Mouse (Mus musculus): Measurements from ENCODE around the gene Trappc1.
A peak's percentile ranks its signal among the peaks of the same experiment; 100 is the strongest.

Trappc1 gene

GRCm38 (mm10) chr11:69323667-69324111, at the start of gene Trappc1, which contains the start of gene Cntrob:
TSS of gene Trappc1 (plus strand) at chr11:69323980.
TSS of gene Cntrob (minus strand) at chr11:69323775.
- TF ChIP-seq POU5F1 (IDR thresholded peaks at IDR 0.05; ENCODE audit: borderline replicate concordance, low read length) (no peak), NANOG (IDR thresholded peaks at IDR 0.05; ENCODE audit: borderline replicate concordance, low read length) (no peak)
- Histone ChIP-seq H3K36me3 (ENCODE audit: insufficient read depth, low read length) (peaks cover 34% of the 10 kb centered on the region), H3K4me1 (replicated peaks; ENCODE audit: low read depth, low read length) (peaks cover 50% of the 10 kb centered on the region), H3K9me3 (ENCODE audit: low read length) (no peaks in the 10 kb centered on the region), H3K27me3 (ENCODE audit: insufficient read depth, low read length) (peaks cover 25% of the 10 kb centered on the region), H3K4me3 (replicated peaks; ENCODE audit: low read length) (peak within 1 kb of the TSS; percentile 89)

DNA sequence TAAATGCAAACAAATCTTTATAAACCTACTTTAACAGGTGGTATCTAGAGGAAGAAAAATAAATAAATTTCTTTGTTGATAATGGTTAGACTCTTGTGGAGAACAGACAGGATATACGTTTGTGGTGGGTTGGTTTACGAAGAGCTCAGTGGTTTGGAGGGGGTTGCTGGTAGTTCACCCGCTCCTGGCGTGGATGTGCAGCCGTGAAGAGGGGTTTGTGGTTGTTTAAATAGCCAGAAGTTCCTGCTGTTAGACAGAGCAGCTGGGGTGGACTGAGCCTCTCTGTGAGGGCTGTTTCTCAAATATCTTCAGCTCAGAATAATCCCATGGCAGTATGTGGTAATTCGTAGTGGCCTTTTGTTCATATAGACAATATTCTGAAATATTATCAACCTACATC, 48.1 kb upstream of the Trappc1 start:
- Histone ChIP-seq H3K9me3 (ENCODE audit: low read length) (no peaks in the 10 kb centered on the region), H3K4me3 (replicated peaks; ENCODE audit: low read length) (no peak overlapping the region), H3K36me3 (ENCODE audit: insufficient read depth, low read length) (no peaks in the 10 kb centered on the region), H3K4me1 (replicated peaks; ENCODE audit: low read depth, low read length) (peaks cover 16% of the 10 kb centered on the region; the same call in 1 of the 2 replicates), H3K27me3 (ENCODE audit: insufficient read depth, low read length) (peaks cover 16% of the 10 kb centered on the region)
- TF ChIP-seq NANOG (IDR thresholded peaks at IDR 0.05; ENCODE audit: borderline replicate concordance, low read length), result no peak
- no peak for TF ChIP-seq CTCF (conservative IDR thresholded peaks at IDR 0.05; ENCODE audit: low read length)
- no peak for TF ChIP-seq POU5F1 (IDR thresholded peaks at IDR 0.05; ENCODE audit: borderline replicate concordance, low read length)

DNA sequence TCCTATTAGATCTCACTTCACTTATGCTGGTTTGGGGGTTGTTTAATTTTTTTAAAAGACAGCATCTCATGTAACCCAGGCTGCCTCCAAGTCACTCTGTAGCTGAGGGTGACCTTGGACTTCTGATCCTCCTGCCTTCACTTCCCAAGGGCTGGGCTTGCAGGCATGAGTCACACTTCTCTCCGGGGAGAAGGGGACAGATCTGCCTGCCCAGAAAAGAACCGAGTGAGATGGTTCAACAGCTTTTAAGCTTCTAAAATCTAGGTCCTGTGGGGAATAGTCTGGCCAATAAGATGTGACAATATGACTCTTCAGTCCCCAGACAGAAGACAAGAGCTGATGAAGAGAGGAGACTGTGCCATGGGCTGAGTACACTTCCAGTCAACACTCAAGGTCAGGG, 47.7 kb upstream of the Trappc1 start:
- no peaks in the 10 kb centered on the region for H3K36me3 ChIP-seq (ENCODE audit: insufficient read depth, low read length)
- H3K27me3 ChIP-seq (ENCODE audit: insufficient read depth, low read length), result peaks cover 17% of the 10 kb centered on the region
- TF ChIP-seq CTCF (conservative IDR thresholded peaks at IDR 0.05; ENCODE audit: low read length) (no peak), POU5F1 (IDR thresholded peaks at IDR 0.05; ENCODE audit: borderline replicate concordance, low read length) (no peak), NANOG (IDR thresholded peaks at IDR 0.05; ENCODE audit: borderline replicate concordance, low read length) (no peak)
- no peaks in the 10 kb centered on the region for H3K9me3 ChIP-seq (ENCODE audit: low read length)
- no peak overlapping the region for H3K4me3 ChIP-seq (replicated peaks; ENCODE audit: low read length)
- peaks cover 12% of the 10 kb centered on the region; the same call in 1 of the 2 replicates for H3K4me1 ChIP-seq (replicated peaks; ENCODE audit: low read depth, low read length)

DNA sequence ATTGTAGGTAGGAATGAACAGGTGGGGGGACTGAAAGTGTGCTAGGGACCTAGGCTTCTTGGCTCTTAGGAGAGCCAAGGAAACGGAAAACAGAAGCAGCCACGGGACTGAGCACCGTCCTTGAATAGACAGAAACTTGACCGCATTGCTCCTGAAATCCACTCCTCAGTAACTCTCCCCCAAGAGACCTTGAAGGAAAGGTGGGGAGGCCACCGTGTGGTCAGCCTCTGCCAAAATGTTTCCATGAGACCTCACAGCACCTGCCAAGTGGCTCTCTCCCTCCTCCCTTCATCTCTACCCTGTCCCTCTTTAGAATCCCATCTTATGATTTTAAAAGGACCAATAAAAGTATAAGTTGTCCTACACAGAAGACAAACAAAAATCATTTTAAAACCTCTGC, 46.5 kb upstream of the Trappc1 start:
- H3K36me3 ChIP-seq (ENCODE audit: insufficient read depth, low read length), result no peaks in the 10 kb centered on the region
- peaks cover 20% of the 10 kb centered on the region for H3K27me3 ChIP-seq (ENCODE audit: insufficient read depth, low read length)
- H3K4me1 ChIP-seq (replicated peaks; ENCODE audit: low read depth, low read length), result 0 out of 2 replicates have a peak, but pooled peaks cover 3% of the 10 kb centered on the region
- TF ChIP-seq POU5F1 (IDR thresholded peaks at IDR 0.05; ENCODE audit: borderline replicate concordance, low read length) (no peak), CTCF (conservative IDR thresholded peaks at IDR 0.05; ENCODE audit: low read length) (no peak), NANOG (IDR thresholded peaks at IDR 0.05; ENCODE audit: borderline replicate concordance, low read length) (no peak)
- H3K9me3 ChIP-seq (ENCODE audit: low read length), result no peaks in the 10 kb centered on the region
- H3K4me3 ChIP-seq (replicated peaks; ENCODE audit: low read length), result no peak overlapping the region

DNA sequence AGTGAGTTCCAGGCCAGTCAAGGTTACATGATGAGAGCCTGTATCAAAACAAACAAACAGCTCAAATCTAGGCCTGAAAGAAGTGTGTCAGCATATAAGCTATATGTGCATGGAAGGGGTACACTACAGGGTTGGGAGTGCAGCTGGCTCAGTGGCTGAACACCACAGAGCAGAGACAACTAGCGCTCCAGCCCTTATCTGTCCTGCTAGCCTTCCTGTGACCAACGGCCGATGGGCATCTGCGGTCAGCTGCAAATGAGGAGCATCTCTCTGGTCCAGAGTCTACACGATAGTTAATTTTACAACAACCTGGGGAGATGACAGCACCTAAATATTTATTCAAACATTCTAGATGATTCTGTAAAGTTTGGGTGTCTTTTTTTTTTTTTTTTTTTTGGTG, 32.7 kb upstream of the Trappc1 start:
- no peaks in the 10 kb centered on the region for H3K27me3 ChIP-seq (ENCODE audit: insufficient read depth, low read length)
- no peak for TF ChIP-seq CTCF (conservative IDR thresholded peaks at IDR 0.05; ENCODE audit: low read length)
- no peak for TF ChIP-seq NANOG (IDR thresholded peaks at IDR 0.05; ENCODE audit: borderline replicate concordance, low read length)
- no peak for TF ChIP-seq POU5F1 (IDR thresholded peaks at IDR 0.05; ENCODE audit: borderline replicate concordance, low read length)
- no peaks in the 10 kb centered on the region for H3K36me3 ChIP-seq (ENCODE audit: insufficient read depth, low read length)
- H3K4me3 ChIP-seq (replicated peaks; ENCODE audit: low read length), result no peak overlapping the region
- H3K9me3 ChIP-seq (ENCODE audit: low read length), result no peaks in the 10 kb centered on the region
- H3K4me1 ChIP-seq (replicated peaks; ENCODE audit: low read depth, low read length), result no peaks in the 10 kb centered on the region

GRCm38 (mm10) chr11:69295286-69295685, 28.5 kb upstream of the Trappc1 start:
- Histone ChIP-seq H3K36me3 (ENCODE audit: insufficient read depth, low read length) (peaks cover 28% of the 10 kb centered on the region), H3K4me3 (replicated peaks; ENCODE audit: low read length) (no peak overlapping the region), H3K9me3 (ENCODE audit: low read length) (no peaks in the 10 kb centered on the region), H3K27me3 (ENCODE audit: insufficient read depth, low read length) (no peaks in the 10 kb centered on the region), H3K4me1 (replicated peaks; ENCODE audit: low read depth, low read length) (peaks cover 18% of the 10 kb centered on the region)
- TF ChIP-seq NANOG (IDR thresholded peaks at IDR 0.05; ENCODE audit: borderline replicate concordance, low read length) (no peak), POU5F1 (IDR thresholded peaks at IDR 0.05; ENCODE audit: borderline replicate concordance, low read length) (no peak), CTCF (conservative IDR thresholded peaks at IDR 0.05; ENCODE audit: low read length) (no peak)

- no peaks in the 10 kb centered on the region for H3K27me3 ChIP-seq (ENCODE audit: insufficient read depth, low read length)
- H3K4me3 ChIP-seq (replicated peaks; ENCODE audit: low read length), result no peak overlapping the region
- no peak for TF ChIP-seq CTCF (conservative IDR thresholded peaks at IDR 0.05; ENCODE audit: low read length)
- no peak for TF ChIP-seq POU5F1 (IDR thresholded peaks at IDR 0.05; ENCODE audit: borderline replicate concordance, low read length)
- TF ChIP-seq NANOG (IDR thresholded peaks at IDR 0.05; ENCODE audit: borderline replicate concordance, low read length), result no peak
- H3K36me3 ChIP-seq (ENCODE audit: insufficient read depth, low read length), result peaks cover 51% of the 10 kb centered on the region
- H3K4me1 ChIP-seq (replicated peaks; ENCODE audit: low read depth, low read length), result peaks cover 18% of the 10 kb centered on the region
- no peaks in the 10 kb centered on the region for H3K9me3 ChIP-seq (ENCODE audit: low read length)
Observed at GRCm38 (mm10) chr11:69297799-69298198, 26.0 kb upstream of the Trappc1 start.

DNA sequence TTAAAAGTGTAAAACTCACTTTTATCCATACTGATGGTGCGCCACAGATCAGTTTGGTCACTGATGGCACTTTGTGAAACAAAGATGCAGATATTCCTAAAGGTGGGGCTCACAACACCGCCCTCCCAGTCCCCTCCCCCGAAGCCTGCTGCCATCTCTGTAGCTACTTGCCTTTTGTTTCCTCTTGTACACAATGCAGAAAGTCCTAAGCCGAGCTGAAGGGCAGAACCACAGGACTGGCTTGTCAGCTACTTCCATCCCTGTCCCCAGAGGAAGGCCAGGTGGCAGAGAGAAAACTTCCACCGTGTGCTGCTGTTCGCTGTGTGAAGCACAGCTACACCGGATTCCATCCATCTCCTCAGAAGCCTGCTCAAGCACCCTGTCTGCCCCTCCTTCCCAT, 25.5 kb upstream of the Trappc1 start:
- TF ChIP-seq NANOG (IDR thresholded peaks at IDR 0.05; ENCODE audit: borderline replicate concordance, low read length) (no peak), CTCF (conservative IDR thresholded peaks at IDR 0.05; ENCODE audit: low read length) (no peak), POU5F1 (IDR thresholded peaks at IDR 0.05; ENCODE audit: borderline replicate concordance, low read length) (no peak)
- H3K27me3 ChIP-seq (ENCODE audit: insufficient read depth, low read length), result no peaks in the 10 kb centered on the region
- H3K4me1 ChIP-seq (replicated peaks; ENCODE audit: low read depth, low read length), result peaks cover 18% of the 10 kb centered on the region
- peaks cover 55% of the 10 kb centered on the region for H3K36me3 ChIP-seq (ENCODE audit: insufficient read depth, low read length)
- peak overlapping the region; percentile 23; the same call in 1 of the 2 replicates for H3K4me3 ChIP-seq (replicated peaks; ENCODE audit: low read length)
- no peaks in the 10 kb centered on the region for H3K9me3 ChIP-seq (ENCODE audit: low read length)

GRCm38 (mm10) chr11:69302817-69303216, 21.0 kb upstream of the Trappc1 start:
- TF ChIP-seq CTCF (conservative IDR thresholded peaks at IDR 0.05; ENCODE audit: low read length) (no peak), NANOG (IDR thresholded peaks at IDR 0.05; ENCODE audit: borderline replicate concordance, low read length) (no peak), POU5F1 (IDR thresholded peaks at IDR 0.05; ENCODE audit: borderline replicate concordance, low read length) (no peak)
- Histone ChIP-seq H3K36me3 (ENCODE audit: insufficient read depth, low read length) (peaks cover 86% of the 10 kb centered on the region), H3K4me3 (replicated peaks; ENCODE audit: low read length) (no peak overlapping the region), H3K9me3 (ENCODE audit: low read length) (no peaks in the 10 kb centered on the region), H3K4me1 (replicated peaks; ENCODE audit: low read depth, low read length) (peaks cover 14% of the 10 kb centered on the region), H3K27me3 (ENCODE audit: insufficient read depth, low read length) (no peaks in the 10 kb centered on the region)
